Comparison of ENCODE assay signal across 18 mouse cellular contexts in genomic region chr9:87728107-87728506, GRCm38 (mm10). TPM values are rescaled to one million over a fixed set of nuclear protein-coding genes. Genes with fewer than 3 reads are reported as not detected.
DNase-seq lines count a peak whose midpoint lies in the region; ATAC-seq lines count a peak whose summit lies in the region.
"Had no signal": no experiment of that assay in that cellular context is flagged by ENCODE, and none has a peak within 500 bp of the region (broad histone marks: within the 10 kb centered on the region; RNA-seq: fewer than 3 reads in every experiment).

No protein-coding gene starts in this region.

- peaks cover 20% of the 10 kb centered on the region for H3K27me3 ChIP-seq in heart, embryonic 14.5 days (ENCODE audit: control insufficient read depth, insufficient read depth, low read length)
- H3K27me3 ChIP-seq in heart, embryonic 12.5 days (replicated peaks) = peaks cover 22% of the 10 kb centered on the region
- peaks cover 30% of the 10 kb centered on the region for H3K27me3 ChIP-seq in limb, embryonic 12.5 days

- WGBS in heart, embryonic 14.5 days = 38% methylated on average over 3 of the region's 3 CpGs
- WGBS in heart, embryonic 12.5 days = 29% methylated on average over 3 of the region's 3 CpGs
- WGBS in limb, embryonic 12.5 days = 8% methylated on average over 3 of the region's 3 CpGs

- ATAC-seq in heart, embryonic 14.5 days (ENCODE audit: insufficient number of reproducible peaks, insufficient read depth, low FRiP score, low read depth) = no peak
- no peak for ATAC-seq in heart, embryonic 12.5 days (ENCODE audit: insufficient number of reproducible peaks, low FRiP score)
- no peak for ATAC-seq in limb, embryonic 12.5 days (ENCODE audit: insufficient number of reproducible peaks, insufficient read depth, low FRiP score, low TSS enrichment, low read depth)
- ATAC-seq: forebrain, embryonic 13.5 days; inflammation-experienced regulatory T-cells, adult 6 months; midbrain, embryonic 13.5 days had no signal

- H3K4me2 ChIP-seq in heart, embryonic 14.5 days (ENCODE audit: low read length) = peak overlapping the region; percentile 64
- H3K4me2 ChIP-seq in heart, embryonic 12.5 days = no peak overlapping the region
- peak overlapping the region; percentile 73 for H3K4me2 ChIP-seq in limb, embryonic 12.5 days
- H3K4me2 ChIP-seq: forebrain, embryonic 13.5 days; liver, embryonic 13.5 days; lung, embryonic 15.5 days; midbrain, embryonic 13.5 days had no signal

- no peaks in the 10 kb centered on the region for H3K9me3 ChIP-seq in heart, embryonic 14.5 days (ENCODE audit: control insufficient read depth, low read length)
- no peaks in the 10 kb centered on the region for H3K9me3 ChIP-seq in heart, embryonic 12.5 days (replicated peaks)
- H3K9me3 ChIP-seq in limb, embryonic 12.5 days = no peaks in the 10 kb centered on the region
- H3K9me3 ChIP-seq: forebrain, embryonic 13.5 days; hindbrain, embryonic 13.5 days; liver, embryonic 13.5 days; lung, embryonic 15.5 days had no signal

- peak overlapping the region in 1 of 2 experiments; percentile 68; a peak in 2 of 4 replicates for H3K4me3 ChIP-seq in heart, embryonic 14.5 days (ENCODE audit: control insufficient read depth in 1 of 2, insufficient read depth in 1 of 2, low read depth in 1 of 2, low read length in 2 of 2)
- H3K4me3 ChIP-seq in heart, embryonic 12.5 days = no peak overlapping the region
- H3K4me3 ChIP-seq in limb, embryonic 12.5 days (replicated peaks) = peak overlapping the region; percentile 92
- H3K4me3 ChIP-seq: forebrain, embryonic 13.5 days; hindbrain, embryonic 13.5 days; liver, embryonic 13.5 days; lung, embryonic 15.5 days; midbrain, embryonic 13.5 days had no signal

- peaks cover 23% of the 10 kb centered on the region for H3K36me3 ChIP-seq in heart, embryonic 14.5 days (ENCODE audit: control insufficient read depth, insufficient read depth, low read length)
- H3K36me3 ChIP-seq in heart, embryonic 12.5 days = peaks cover 3% of the 10 kb centered on the region; the same call in 1 of the 2 replicates
- peaks cover 11% of the 10 kb centered on the region; the same call in 1 of the 2 replicates for H3K36me3 ChIP-seq in limb, embryonic 12.5 days
- H3K36me3 ChIP-seq: hindbrain, embryonic 13.5 days; liver, embryonic 13.5 days; lung, embryonic 15.5 days; midbrain, embryonic 13.5 days had no signal

- peak overlapping the region; percentile 90 for H3K9ac ChIP-seq in heart, embryonic 14.5 days (ENCODE audit: low read length)
- H3K9ac ChIP-seq in heart, embryonic 12.5 days = no peak overlapping the region
- H3K9ac ChIP-seq in limb, embryonic 12.5 days (replicated peaks) = no peak overlapping the region
- H3K9ac ChIP-seq: forebrain, embryonic 13.5 days; hindbrain, embryonic 13.5 days; liver, embryonic 13.5 days; lung, embryonic 15.5 days; midbrain, embryonic 13.5 days had no signal

- H3K4me1 ChIP-seq in heart, embryonic 14.5 days (ENCODE audit: control insufficient read depth in 2 of 2, insufficient read depth in 2 of 2, low read length in 2 of 2) = peaks cover 3 to 4% of the 10 kb centered on the region in 2 experiments; a peak in 2 of 4 replicates
- H3K4me1 ChIP-seq in heart, embryonic 12.5 days (replicated peaks) = peaks cover 8% of the 10 kb centered on the region; the same call in 1 of the 2 replicates
- peaks cover 26% of the 10 kb centered on the region for H3K4me1 ChIP-seq in limb, embryonic 12.5 days (replicated peaks)

- DNase-seq in retina, postnatal 1 day = peak; percentile 19
- no peak for DNase-seq in retina, embryonic 14.5 days (ENCODE audit: low spot score)
- no peak for DNase-seq in lung, postnatal 14 days
- DNase-seq in natural killer cell, adult 2 months (ENCODE audit: low spot score in 2 of 2) = no peak
- DNase-seq: cerebellum, adult 8-10 months; gastrocnemius, postnatal 10 days; kidney, adult 2 months; kidney, postnatal 10 days; liver, embryonic 13.5 days; thymus, adult 2 months had no signal

- no peak overlapping the region for H3K27ac ChIP-seq in heart, embryonic 14.5 days (replicated peaks in 1 of 2; ENCODE audit: control insufficient read depth in 1 of 2, insufficient read depth in 1 of 2, low read depth in 2 of 2, low read length in 2 of 2)
- H3K27ac ChIP-seq in heart, embryonic 12.5 days (ENCODE audit: poor library complexity, severe bottlenecking) = no peak overlapping the region
- H3K27ac ChIP-seq in limb, embryonic 12.5 days = peak overlapping the region; percentile 4; the same call in 1 of the 2 replicates
- H3K27ac ChIP-seq: forebrain, embryonic 13.5 days; hindbrain, embryonic 13.5 days; liver, embryonic 13.5 days; lung, embryonic 15.5 days; midbrain, embryonic 13.5 days had no signal

RNA-seq across cellular contexts. Expression of gene Tbx18, which starts 3.0 kb away (rescaled TPM):
- polyA plus RNA-seq in heart, embryonic 14.5 days (2014; fragmentation: Nextera tagmentation; extraction: Ambion mirVana) = 11.6 and 13.2 TPM in 2 replicates
- polyA plus RNA-seq in heart, embryonic 12.5 days (2016; fragmentation: Nextera tagmentation; extraction: Ambion mirVana) = 18.9 and 20.7 TPM in 2 replicates
- 28.0 and 35.3 TPM in 2 replicates for polyA plus RNA-seq in limb, embryonic 12.5 days (2016; fragmentation: Nextera tagmentation; extraction: Ambion mirVana)
- polyA plus RNA-seq: inflammation-experienced regulatory T-cells, adult 6 months had no signal
